Mouse (Mus musculus) kidney, adult 9 months (tissue): Measurements from ENCODE around the gene Irf2bpl.
A peak's percentile ranks its signal among the peaks of the same experiment; 100 is the strongest.

Source experiments
- DNase-seq: peaks from one replicate; pipeline ENCODE4 v3.0.0; 2022

The Irf2bpl gene

GRCm38 (mm10) chr12:86883280-86884196 is 1.1 kb downstream of the Irf2bpl start:
- DNase-seq: no peak

- DNase-seq: no peak
Observed at GRCm38 (mm10) chr12:86883019-86883279, 1.6 kb downstream of the Irf2bpl start.

- DNase-seq: peak; percentile 78
Observed at GRCm38 (mm10) chr12:86882279-86883018, 2.1 kb downstream of the Irf2bpl start.

- DNase-seq: no peak
Observed at GRCm38 (mm10) chr12:86881809-86882278, 2.8 kb downstream of the Irf2bpl start.

GRCm38 (mm10) chr12:86880090-86880723 is 4.4 kb downstream of the Irf2bpl start:
- no peak for DNase-seq

GRCm38 (mm10) chr12:86879446-86880085 is 5.0 kb downstream of the Irf2bpl start:
- DNase-seq: peak; percentile 62

- DNase-seq: no peak
Observed at GRCm38 (mm10) chr12:86878426-86879353, 5.9 kb downstream of the Irf2bpl start.

GRCm38 (mm10) chr12:86876981-86877380 is 7.6 kb downstream of the Irf2bpl start:
- no peak for DNase-seq

- DNase-seq: no peak
Observed at GRCm38 (mm10) chr12:86876116-86876515, 8.5 kb downstream of the Irf2bpl start.

- DNase-seq: peak; percentile 97
Observed at GRCm38 (mm10) chr12:86872335-86873040, 12.1 kb downstream of the Irf2bpl start.

GRCm38 (mm10) chr12:86871666-86872334 is 12.8 kb downstream of the Irf2bpl start:
- no peak for DNase-seq

GRCm38 (mm10) chr12:86870996-86871395 is 13.6 kb downstream of the Irf2bpl start:
- no peak for DNase-seq

GRCm38 (mm10) chr12:86869761-86870160 is 14.8 kb downstream of the Irf2bpl start:
- DNase-seq: no peak

- peak; percentile 96 for DNase-seq
Observed at GRCm38 (mm10) chr12:86867271-86868223, 17.1 kb downstream of the Irf2bpl start.

GRCm38 (mm10) chr12:86864316-86865020 is 20.1 kb downstream of the Irf2bpl start:
- peak; percentile 87 for DNase-seq

GRCm38 (mm10) chr12:86859924-86860790 is 24.4 kb downstream of the Irf2bpl start:
- no peak for DNase-seq

GRCm38 (mm10) chr12:86858983-86859872 is 25.4 kb downstream of the Irf2bpl start:
- DNase-seq: no peak
